Mouse (Mus musculus) neutrophil, adult 59 days (primary cell): ENCODE results near the gene Parp4. TPM values are rescaled to one million over a fixed set of nuclear protein-coding genes. Genes with fewer than 3 reads are reported as not detected.

Experiments
- total RNA-seq, 2 experiments: library from RNA; stranded (reverse); gene quantifications; 1 replicate in 1 of 2; 2 replicates in 1 of 2; pipeline ENCODE4 v1.2.4; 2023

The Parp4 gene
- 10 to 100 TPM; 59.2 to 59.9 TPM for total RNA-seq

DNA sequence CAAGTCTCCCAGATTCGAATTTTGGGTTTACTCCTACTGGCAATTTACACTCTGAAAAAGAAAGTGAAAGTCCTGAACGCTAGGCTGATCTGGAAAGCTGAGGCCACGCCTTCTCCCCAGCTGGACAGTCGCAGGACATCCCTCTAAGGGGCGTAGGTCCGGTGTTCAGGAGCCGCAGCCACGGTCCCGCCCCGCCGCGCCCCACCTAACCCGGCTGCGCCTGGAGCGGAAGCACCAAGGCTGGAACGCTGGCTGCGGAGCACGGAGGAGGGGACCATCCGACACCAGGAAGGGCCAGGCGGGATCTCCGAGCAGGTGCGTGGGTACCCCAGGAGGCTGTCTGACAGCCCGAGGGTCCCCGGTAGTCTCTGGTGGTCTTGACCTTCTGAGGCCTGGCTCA lies at the start of gene Parp4, which contains the start of gene Cenpj:
Gene Parp4 (plus strand): TSS at position 204 of the 400 bp plus-strand sequence.
Gene Cenpj (minus strand): TSS at position 10 of the 400 bp plus-strand sequence.

DNA sequence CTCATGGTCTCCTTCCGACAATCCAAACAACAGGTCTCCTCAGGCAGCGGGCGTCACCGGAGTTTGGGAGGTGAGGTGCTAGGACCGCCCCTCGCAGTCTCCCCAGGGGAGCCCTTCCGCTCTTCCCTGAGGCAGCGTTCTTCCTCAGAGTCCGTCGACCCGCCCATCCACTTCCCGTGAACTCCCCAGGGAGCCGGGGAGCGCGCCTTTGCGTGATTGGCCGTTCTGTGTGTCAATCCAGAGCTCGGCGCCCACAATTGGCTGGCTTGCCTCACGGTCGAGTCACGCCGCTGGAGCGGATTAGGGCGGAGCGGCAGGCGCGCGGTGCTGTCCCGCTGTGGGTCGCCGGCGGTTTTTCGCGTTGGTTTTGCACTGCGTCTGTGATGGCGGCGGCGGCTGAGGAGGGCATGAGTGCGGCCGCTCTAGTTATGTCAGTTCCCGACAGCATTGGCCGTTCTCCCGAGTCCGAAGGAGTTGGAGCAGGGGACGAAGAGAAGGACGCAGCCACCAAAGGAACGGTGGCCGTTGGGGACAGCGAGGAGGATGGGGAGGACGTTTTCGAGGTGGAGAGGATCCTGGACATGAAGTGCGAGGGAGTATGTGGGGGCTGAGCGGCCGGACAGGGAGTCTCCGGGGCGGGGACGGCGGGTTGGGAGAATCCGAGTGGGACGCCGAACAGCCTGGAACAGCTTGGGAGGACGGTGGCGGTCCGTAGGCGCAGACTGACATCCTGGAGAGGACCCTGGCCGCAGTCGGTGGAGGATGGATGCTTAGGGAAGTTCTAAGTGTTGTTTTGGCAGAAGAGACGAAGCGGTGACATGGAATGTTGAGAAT lies 92.8 kb downstream of the Parp4 start, which contains the start of gene Mphosph8:
Gene Mphosph8 (plus strand): TSS at position 280 of the 834 bp plus-strand sequence.

Other genes with a start within 250 kb of the Parp4 start
- not detected for gene Atp12a, start 210.6 kb upstream of the Parp4 start, total RNA-seq
- under 1 TPM; 0.35 to 0.58 TPM for gene Rnf17, start 173.0 kb upstream of the Parp4 start, total RNA-seq
- gene Cenpj, start 194 bp upstream of the Parp4 start, total RNA-seq: 10 to 100 TPM; 13.8 to 17.9 TPM
- 10 to 100 TPM; 11.7 to 13.1 TPM for gene Mphosph8, start 92.6 kb downstream of the Parp4 start, total RNA-seq
- gene Pspc1, start 202.7 kb downstream of the Parp4 start, total RNA-seq: 10 to 100 TPM; 47.1 to 49.2 TPM
- gene Zmym5, start 236.1 kb downstream of the Parp4 start, total RNA-seq: 10 to 100 TPM; 27.1 to 29.3 TPM